Mouse (Mus musculus) ES-Bruce4 (cell line): ENCODE measurements around the gene Apoa5. TPM values are rescaled to one million over a fixed set of nuclear protein-coding genes. Genes with fewer than 3 reads are reported as not detected.
A peak's percentile ranks its signal among the peaks of the same experiment; 100 is the strongest.

ENCODE experiments used
- H3K27ac ChIP-seq: 2 replicates; pipeline ENCODE4 v1.5.1; 2012; ENCODE audit warnings: low read length, inconsistent platforms; ENCODE audit not compliant: insufficient read depth
- H3K27me3 ChIP-seq: 2 replicates; pipeline ENCODE4 v1.6.1; 2012; ENCODE audit warnings: mild to moderate bottlenecking, low read length, inconsistent platforms; ENCODE audit not compliant: control insufficient read depth, poor library complexity, insufficient read depth, severe bottlenecking
- H3K36me3 ChIP-seq: 2 replicates; pipeline ENCODE4 v1.6.1; 2012; ENCODE audit warnings: inconsistent platforms, mild to moderate bottlenecking, low read length, moderate library complexity; ENCODE audit not compliant: control insufficient read depth, poor library complexity, insufficient read depth, severe bottlenecking
- H3K4me1 ChIP-seq: one replicate; pipeline ENCODE4 v1.8.1; 2011; ENCODE audit warnings: low read length; ENCODE audit not compliant: control insufficient read depth, insufficient read depth
- H3K4me3 ChIP-seq: 2 replicates; pipeline ENCODE4 v1.5.1; 2011; ENCODE audit warnings: low read depth, mild to moderate bottlenecking, low read length
- H3K9ac ChIP-seq: 2 replicates; pipeline ENCODE4 v1.6.1; 2012; ENCODE audit warnings: low read depth, mild to moderate bottlenecking, inconsistent platforms; ENCODE audit not compliant: poor library complexity, severe bottlenecking
- H3K9me3 ChIP-seq: replicated peaks from 2 replicates; pipeline ENCODE4 v1.6.1; 2012; ENCODE audit warnings: mild to moderate bottlenecking, low read length, inconsistent platforms; ENCODE audit not compliant: control insufficient read depth, poor library complexity, insufficient read depth, severe bottlenecking
- CTCF ChIP-seq: IDR thresholded peaks from one replicate; pipeline ENCODE4 v1.8.1; 2011; ENCODE audit warnings: low read depth, low read length
- EP300 ChIP-seq: IDR thresholded peaks from 2 replicates; pipeline ENCODE4 v1.6.1; 2011; ENCODE audit warnings: low read depth, low read length; ENCODE audit not compliant: insufficient read depth
- POLR2A ChIP-seq: IDR thresholded peaks from one replicate; pipeline ENCODE4 v1.8.1; 2011; ENCODE audit warnings: low read length; ENCODE audit not compliant: insufficient read depth
- polyA plus RNA-seq: library from polyadenylated mRNA; stranded (reverse); fragments of >200 nt; gene quantifications from 2 replicates; pipeline ENCODE4 v1.2.4, GENCODE M21; 2011; ENCODE audit warnings: low read depth; ENCODE audit not compliant: missing spikeins, insufficient read depth, insufficient read length

The Apoa5 gene
- polyA plus RNA-seq, 1 experiment, result not detected

DNA sequence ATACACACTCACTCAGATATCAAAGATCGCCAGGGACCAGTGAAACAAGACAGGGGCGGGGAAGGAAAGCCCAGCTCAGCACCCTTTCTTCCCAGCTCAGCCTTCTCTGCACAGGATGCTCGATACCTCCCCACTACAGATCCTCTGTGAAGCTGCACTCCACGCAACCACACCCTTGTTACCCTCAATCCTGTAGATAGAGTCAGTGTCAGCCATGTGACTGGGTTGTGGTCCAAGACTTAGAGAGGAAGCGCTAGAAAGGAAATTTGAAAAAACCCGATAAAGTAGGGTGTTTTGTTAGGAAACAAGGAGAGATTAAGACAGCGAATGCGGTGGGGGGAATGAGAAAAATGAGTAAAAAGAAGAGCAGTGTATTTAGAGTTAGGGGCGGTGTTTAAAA is 3.6 kb downstream of the Apoa5 start:
- no peaks in the 10 kb centered on the region for H3K27me3 ChIP-seq
- peak overlapping the region; percentile 74 for H3K9ac ChIP-seq
- H3K4me1 ChIP-seq, result no peaks in the 10 kb centered on the region
- no peak overlapping the region for H3K27ac ChIP-seq
- H3K36me3 ChIP-seq, result peaks cover 23% of the 10 kb centered on the region
- no peak for TF ChIP-seq CTCF
- no peak for TF ChIP-seq POLR2A
- no peak for TF ChIP-seq EP300
- H3K9me3 ChIP-seq, result no peaks in the 10 kb centered on the region
- H3K4me3 ChIP-seq, result no peak overlapping the region

DNA sequence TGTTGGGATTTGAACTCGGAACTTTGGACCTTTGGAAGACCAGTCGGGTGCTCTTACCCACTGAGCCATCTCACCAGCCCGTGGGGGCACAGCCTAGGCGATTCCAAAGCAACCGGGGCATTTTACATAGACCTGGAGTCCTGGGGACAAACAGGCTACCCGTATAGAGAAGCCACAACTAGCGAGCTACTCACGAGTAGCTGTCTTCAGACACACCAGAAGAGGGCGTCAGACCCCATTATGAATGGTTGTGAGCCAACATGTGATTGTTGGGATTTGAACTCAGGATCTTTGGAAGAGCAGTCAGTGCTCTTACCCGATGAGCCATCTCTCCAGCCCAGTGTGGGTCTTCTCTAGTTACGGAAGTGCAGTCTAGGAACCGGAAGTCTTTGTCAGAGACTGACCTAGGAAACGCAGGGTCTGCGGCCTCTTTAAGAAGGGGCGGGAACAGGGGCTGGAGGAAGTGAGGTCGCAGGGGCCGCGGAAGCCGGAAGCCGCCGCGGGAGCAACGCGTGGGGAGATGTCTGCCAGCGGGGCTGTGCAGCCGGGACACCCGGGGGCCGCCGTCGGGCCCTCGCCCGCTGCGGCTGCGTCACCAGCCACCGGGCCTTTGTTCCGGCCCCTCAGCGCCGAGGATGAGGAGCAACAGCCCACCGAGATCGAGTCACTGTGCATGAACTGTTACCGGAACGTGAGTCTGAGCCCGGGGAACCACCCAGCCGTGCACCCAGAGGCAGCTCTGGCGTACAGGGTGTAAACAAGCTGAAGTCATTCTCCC is 4.4 kb downstream of the Apoa5 start, which contains the start of gene Zpr1:
Gene Zpr1, plus strand, starts transcription at position 388 of the 778 bp plus-strand sequence.
- TF ChIP-seq CTCF (no peak), POLR2A (no peak), EP300 (no peak)
- H3K36me3 ChIP-seq, result peaks cover 31% of the 10 kb centered on the region
- no peak within 1 kb of the TSS for H3K27ac ChIP-seq
- H3K27me3 ChIP-seq, result no peaks in the 10 kb centered on the region
- no peaks in the 10 kb centered on the region for H3K4me1 ChIP-seq
- peak within 1 kb of the TSS; percentile 88 for H3K4me3 ChIP-seq
- H3K9ac ChIP-seq, result peak within 1 kb of the TSS; percentile 74
- no peaks in the 10 kb centered on the region for H3K9me3 ChIP-seq

DNA sequence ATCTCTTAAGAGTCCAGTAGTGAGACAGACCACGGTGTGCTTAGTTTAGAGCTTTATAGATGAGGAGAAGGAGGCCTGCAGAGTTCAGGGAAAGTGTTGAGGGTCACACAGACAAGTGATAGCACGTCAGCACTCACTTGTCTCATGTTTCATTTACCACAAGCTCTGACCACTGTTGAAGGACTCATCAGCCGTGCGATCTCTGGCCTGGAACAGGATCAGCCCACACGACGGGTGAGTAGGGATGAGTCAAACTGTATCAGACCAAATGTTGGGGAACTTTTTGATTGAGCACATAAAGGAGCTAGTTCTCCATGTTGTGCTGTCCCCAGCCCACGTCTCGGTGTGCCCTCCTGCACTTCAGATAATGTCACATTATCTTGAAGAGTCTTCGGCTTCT is 6.1 kb downstream of the Apoa5 start:
- no peaks in the 10 kb centered on the region for H3K27me3 ChIP-seq
- no peaks in the 10 kb centered on the region for H3K4me1 ChIP-seq
- peaks cover 35% of the 10 kb centered on the region for H3K36me3 ChIP-seq
- TF ChIP-seq EP300 (no peak), POLR2A (no peak), CTCF (no peak)
- H3K4me3 ChIP-seq, result no peak overlapping the region
- H3K27ac ChIP-seq, result no peak overlapping the region
- H3K9ac ChIP-seq, result no peak overlapping the region
- H3K9me3 ChIP-seq, result no peaks in the 10 kb centered on the region

DNA sequence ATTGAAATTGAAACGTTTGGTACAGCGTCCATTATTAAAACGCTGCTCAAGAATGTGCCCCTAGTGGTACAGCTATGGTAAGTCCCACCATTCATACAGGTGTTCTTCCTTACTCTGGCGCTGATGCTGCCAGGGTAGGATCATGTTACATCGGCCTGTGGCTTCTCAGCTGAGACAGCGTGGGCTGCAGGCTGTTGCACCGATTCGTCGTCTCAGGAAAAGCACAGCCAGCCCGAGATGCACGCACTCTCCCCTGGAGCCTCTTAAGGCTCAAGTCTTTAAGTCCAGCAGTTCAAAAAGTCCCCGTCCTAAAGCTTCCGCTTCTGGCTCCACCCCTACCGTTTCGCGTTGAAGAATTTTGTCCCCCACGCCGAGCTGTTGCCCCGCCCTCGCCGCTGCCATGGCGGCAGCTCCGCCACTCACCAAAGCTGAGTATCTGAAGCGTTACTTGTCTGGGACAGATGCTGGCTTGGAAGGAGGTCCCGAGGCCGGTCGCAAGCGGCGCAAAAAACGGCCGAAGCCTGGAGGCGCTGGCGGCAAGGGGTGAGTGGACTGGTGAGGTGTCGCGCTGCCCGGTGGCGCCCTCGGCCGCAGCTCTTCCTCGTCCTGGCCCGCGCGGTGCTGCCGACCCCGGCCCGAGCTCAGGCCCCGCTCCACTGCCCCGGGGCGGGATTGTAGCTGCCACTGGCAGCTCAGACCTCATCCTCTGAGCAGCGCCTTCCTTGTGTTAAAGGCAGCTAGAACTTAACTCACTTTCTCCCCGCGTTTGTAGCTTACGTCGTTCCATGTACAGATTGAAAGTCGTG is 14.4 kb downstream of the Apoa5 start, which contains the start of gene Bud13:
Gene Bud13, plus strand, starts transcription at position 378 of the 806 bp plus-strand sequence.
- Histone ChIP-seq H3K36me3 (peaks cover 23% of the 10 kb centered on the region), H3K9me3 (no peaks in the 10 kb centered on the region), H3K4me1 (no peaks in the 10 kb centered on the region), H3K27me3 (no peaks in the 10 kb centered on the region), H3K4me3 (peak within 1 kb of the TSS; percentile 60), H3K27ac (peak within 1 kb of the TSS; percentile 38; the same call in 1 of the 2 replicates), H3K9ac (peak within 1 kb of the TSS; percentile 79)
- peak; percentile 10 for TF ChIP-seq CTCF
- TF ChIP-seq POLR2A, result no peak
- TF ChIP-seq EP300, result no peak

DNA sequence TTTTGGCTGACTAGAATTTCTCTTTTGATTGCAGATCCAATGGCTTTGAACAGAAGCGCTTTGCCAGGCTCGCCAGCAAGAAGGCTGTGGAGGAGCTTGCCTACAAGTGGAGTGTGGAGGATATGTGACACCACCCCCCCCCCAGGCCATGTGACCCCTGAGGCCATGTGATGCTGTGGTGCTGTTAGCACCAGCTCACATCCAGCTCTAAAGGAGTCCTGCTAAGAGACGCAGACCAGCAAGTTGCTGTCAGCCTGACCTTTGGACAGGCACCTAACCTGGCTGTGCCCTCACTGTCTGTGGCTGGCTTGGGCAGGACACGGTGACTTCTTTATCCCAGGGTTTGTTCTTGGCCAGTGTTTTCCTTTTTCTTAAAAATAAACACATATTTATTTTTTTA is 29.9 kb downstream of the Apoa5 start:
- Histone ChIP-seq H3K36me3 (peaks cover 9% of the 10 kb centered on the region; the same call in 1 of the 2 replicates), H3K9me3 (no peaks in the 10 kb centered on the region), H3K4me3 (no peak overlapping the region), H3K4me1 (no peaks in the 10 kb centered on the region), H3K9ac (no peak overlapping the region), H3K27ac (no peak overlapping the region), H3K27me3 (no peaks in the 10 kb centered on the region)
- TF ChIP-seq CTCF, result no peak
- TF ChIP-seq EP300, result no peak
- no peak for TF ChIP-seq POLR2A
